Mouse (Mus musculus) liver, postnatal 0 days (tissue): ENCODE data around the gene Slco3a1.

Experiments
- CTCF ChIP-seq: sonication (generic); IDR thresholded peaks from 2 replicates; pipeline ENCODE4 v1.5.1; 2016; ENCODE audit warnings: antibody characterized with exemption, low read depth
- EP300 ChIP-seq: IDR thresholded peaks from 2 replicates; pipeline ENCODE4 v1.6.1; 2016; ENCODE audit warnings: antibody characterized with exemption, low read depth, mild to moderate bottlenecking

GRCm38 (mm10) chr7:74376397-74377044, 178.1 kb downstream of the Slco3a1 start:
- no peak for TF ChIP-seq CTCF
- TF ChIP-seq EP300, result no peak
